Comparison of ENCODE assay signal across 28 mouse cellular contexts in the genomic region with DNA sequence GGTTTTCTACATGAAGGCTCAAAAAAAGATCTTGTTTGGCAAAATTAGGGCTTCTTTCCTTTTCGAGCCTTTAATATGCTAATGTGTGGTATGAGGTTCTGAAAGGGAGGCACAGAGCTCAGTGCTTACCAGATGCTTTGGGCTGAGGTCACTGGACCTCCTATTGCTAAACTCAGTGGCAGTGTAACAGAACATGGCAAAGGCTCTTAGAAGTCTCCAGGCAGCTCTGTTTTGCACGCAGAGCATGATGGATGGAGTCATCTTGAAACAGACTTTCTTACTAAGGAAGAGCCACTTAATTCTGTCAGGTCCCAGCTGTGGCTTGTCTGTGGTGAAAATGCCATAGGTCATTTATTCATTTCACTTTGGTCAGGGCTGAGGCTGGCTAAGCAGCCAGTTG. TPM values are rescaled to one million over a fixed set of nuclear protein-coding genes. Genes with fewer than 3 reads are reported as not detected.
DNase-seq lines count a peak whose midpoint lies in the region; ATAC-seq and TF ChIP-seq lines count a peak whose summit lies in the region.
"Had no signal": no experiment of that assay in that cellular context is flagged by ENCODE, and none has a peak within 500 bp of the region (broad histone marks: within the 10 kb centered on the region; RNA-seq: fewer than 3 reads in every experiment).

No protein-coding gene starts in this region.

- TF ChIP-seq POLR2A in CH12.LX (IDR thresholded peaks at IDR 0.05; ENCODE audit: low read depth, low read length) = no peak

- no peak overlapping the region for H3K27ac ChIP-seq in heart, embryonic 11.5 days (ENCODE audit: low read depth, low read length)
- no peak overlapping the region for H3K27ac ChIP-seq in CH12.LX (ENCODE audit: insufficient read depth, low read depth)
- peak overlapping the region; percentile 83 for H3K27ac ChIP-seq in ES-E14 (ENCODE audit: insufficient read depth, low read depth, low read length, poor library complexity, severe bottlenecking)
- H3K27ac ChIP-seq in embryonic facial prominence, embryonic 15.5 days (replicated peaks) = no peak overlapping the region
- H3K27ac ChIP-seq: heart, embryonic 10.5 days; hindbrain, embryonic 15.5 days; kidney, embryonic 15.5 days; limb, embryonic 10.5 days; limb, embryonic 15.5 days; liver, embryonic 15.5 days; macrophage; midbrain, embryonic 15.5 days had no signal

- H3K9ac ChIP-seq in heart, embryonic 11.5 days (ENCODE audit: low read depth, low read length) = no peak overlapping the region
- H3K9ac ChIP-seq in CH12.LX (ENCODE audit: insufficient read depth, low read depth) = no peak overlapping the region
- H3K9ac ChIP-seq in ES-E14 (ENCODE audit: insufficient read depth, low read depth, low read length, poor library complexity, severe bottlenecking) = no peak overlapping the region
- H3K9ac ChIP-seq in embryonic facial prominence, embryonic 15.5 days = no peak overlapping the region
- H3K9ac ChIP-seq: hindbrain, embryonic 15.5 days; kidney, embryonic 15.5 days; limb, embryonic 15.5 days; liver, embryonic 15.5 days; midbrain, embryonic 15.5 days had no signal

- no peak overlapping the region for H3K4me2 ChIP-seq in heart, embryonic 11.5 days
- H3K4me2 ChIP-seq in CH12.LX (ENCODE audit: insufficient read depth, low read depth, poor library complexity, severe bottlenecking) = peak overlapping the region; percentile 3; the same call in 1 of the 2 replicates
- H3K4me2 ChIP-seq in embryonic facial prominence, embryonic 15.5 days (replicated peaks) = no peak overlapping the region
- H3K4me2 ChIP-seq: hindbrain, embryonic 15.5 days; kidney, embryonic 15.5 days; limb, embryonic 15.5 days; liver, embryonic 15.5 days; midbrain, embryonic 15.5 days had no signal

- dilution Hi-C loops in CH12.LX (cut with MboI; ENCODE audit: extremely low pct_ligation_motif_present, extremely low pct_unique_long_range_greater_than_20kb, low sequenced_read_pairs) = no loop called here

- no peak overlapping the region for H3K4me3 ChIP-seq in heart, embryonic 11.5 days (ENCODE audit: low read depth, low read length)
- no peak overlapping the region for H3K4me3 ChIP-seq in CH12.LX (replicated peaks in 1 of 3; ENCODE audit: low read depth in 2 of 3, low read length in 2 of 3, poor library complexity in 1 of 3)
- no peak overlapping the region for H3K4me3 ChIP-seq in ES-E14 (ENCODE audit: insufficient read depth in 1 of 2, low read depth in 1 of 2, low read length in 2 of 2, poor library complexity in 1 of 2, severe bottlenecking in 1 of 2)
- no peak overlapping the region for H3K4me3 ChIP-seq in embryonic facial prominence, embryonic 15.5 days (replicated peaks)
- H3K4me3 ChIP-seq: heart, embryonic 10.5 days; hindbrain, embryonic 15.5 days; kidney, embryonic 15.5 days; limb, embryonic 10.5 days; limb, embryonic 15.5 days; liver, embryonic 15.5 days; midbrain, embryonic 15.5 days had no signal

- H3K36me3 ChIP-seq in heart, embryonic 11.5 days (ENCODE audit: control insufficient read depth, insufficient read depth, low read length) = no peaks in the 10 kb centered on the region
- H3K36me3 ChIP-seq in CH12.LX (replicated peaks in 1 of 2; ENCODE audit: control insufficient read depth in 1 of 2, insufficient read depth in 1 of 2, low read length in 1 of 2) = no peaks in the 10 kb centered on the region
- no peaks in the 10 kb centered on the region for H3K36me3 ChIP-seq in ES-E14 (ENCODE audit: control insufficient read depth, insufficient read depth, low read length, poor library complexity, severe bottlenecking)
- H3K36me3 ChIP-seq in embryonic facial prominence, embryonic 15.5 days = no peaks in the 10 kb centered on the region
- H3K36me3 ChIP-seq: G1E; heart, embryonic 10.5 days; hindbrain, embryonic 15.5 days; kidney, embryonic 15.5 days; limb, embryonic 10.5 days; limb, embryonic 15.5 days; liver, embryonic 15.5 days; midbrain, embryonic 15.5 days had no signal

- WGBS in heart, embryonic 11.5 days (ENCODE audit: insufficient replicate concordance) = 62% methylated on average over 2 of the region's 2 CpGs
- WGBS in embryonic facial prominence, embryonic 15.5 days = 70% methylated on average over 2 of the region's 2 CpGs

- H3K27me3 ChIP-seq in heart, embryonic 11.5 days (ENCODE audit: control insufficient read depth, insufficient read depth, low read length) = no peaks in the 10 kb centered on the region
- no peaks in the 10 kb centered on the region for H3K27me3 ChIP-seq in CH12.LX (replicated peaks)
- H3K27me3 ChIP-seq in embryonic facial prominence, embryonic 15.5 days = no peaks in the 10 kb centered on the region
- H3K27me3 ChIP-seq: hindbrain, embryonic 15.5 days; kidney, embryonic 15.5 days; limb, embryonic 15.5 days; liver, embryonic 15.5 days had no signal

- peak; percentile 35 for DNase-seq in heart, adult 11 months
- DNase-seq in CH12.LX (ENCODE audit: extremely low read depth) = peak; percentile 77
- no peak for DNase-seq in ES-E14 (ENCODE audit: low read depth, low spot score)
- DNase-seq in testis, postnatal 14 days (ENCODE audit: low spot score) = no peak
- no peak for DNase-seq in kidney, postnatal 25 days
- DNase-seq: adrenal gland, postnatal 25 days; cerebellum, adult 18-20 months; cerebellum, postnatal 14 days; gastrocnemius, postnatal 14 days; heart, postnatal 4 days; kidney, adult 18-20 months; kidney, postnatal 36 days; right cerebral cortex, postnatal 25 days; spleen, adult 18-20 months; thymus, adult 18-20 months; thymus, postnatal 25 days had no signal

- peak; percentile 82 for TF ChIP-seq EP300 in CH12.LX (IDR thresholded peaks at IDR 0.05; ENCODE audit: low read length)

- H3K79me2 ChIP-seq in CH12.LX (replicated peaks; ENCODE audit: control insufficient read depth, extremely low read depth, insufficient read depth, poor library complexity, severe bottlenecking) = no peaks in the 10 kb centered on the region

- no peak for TF ChIP-seq CTCF in CH12.LX (conservative IDR thresholded peaks at IDR 0.05 in 1 of 2, IDR thresholded peaks at IDR 0.05 in 1 of 2; ENCODE audit: low read depth in 2 of 2, low read length in 2 of 2)

- no peak for ATAC-seq in heart, embryonic 11.5 days (replicated peaks; ENCODE audit: insufficient number of reproducible peaks, low FRiP score, low TSS enrichment)
- ATAC-seq in embryonic facial prominence, embryonic 15.5 days (ENCODE audit: insufficient number of reproducible peaks, low FRiP score, low TSS enrichment, low read depth) = peak; percentile 54; the same call in 1 of the 2 replicates
- ATAC-seq: forebrain, embryonic 14.5 days; midbrain, embryonic 15.5 days had no signal

- in situ Hi-C loops in CH12.LX (cut with MboI; ENCODE audit: low pct_ligation_motif_present, low pct_unique_long_range_greater_than_20kb, low sequenced_read_pairs) (loop anchor here (25.0 kb wide), 2 partner anchors 737 to 1087 kb away; no protein-coding TSS in a partner anchor), ES-E14 (cut with MboI; ENCODE audit: low sequenced_read_pairs in 2 of 2, unreplicated experiment in 2 of 2) (loop anchor here in 1 of 2 experiments (25.0 kb wide), 1 partner anchor 337 kb away; no protein-coding TSS in a partner anchor)

- no peak for TF ChIP-seq RAD21 in CH12.LX (IDR thresholded peaks at IDR 0.05; ENCODE audit: low read depth, low read length)

- no peaks in the 10 kb centered on the region for H3K9me3 ChIP-seq in heart, embryonic 11.5 days (replicated peaks; ENCODE audit: control insufficient read depth, low read length)
- H3K9me3 ChIP-seq in CH12.LX (replicated peaks; ENCODE audit: low read length) (peaks cover 5% of the 10 kb centered on the region), ES-E14 (ENCODE audit: control insufficient read depth, insufficient read depth, low read depth, low read length) (no peaks in the 10 kb centered on the region)
- H3K9me3 ChIP-seq in embryonic facial prominence, embryonic 15.5 days (replicated peaks) = no peaks in the 10 kb centered on the region
- H3K9me3 ChIP-seq: heart, embryonic 10.5 days; hindbrain, embryonic 15.5 days; kidney, embryonic 15.5 days; limb, embryonic 10.5 days; limb, embryonic 15.5 days; midbrain, embryonic 15.5 days had no signal

- no peaks in the 10 kb centered on the region for H3K4me1 ChIP-seq in heart, embryonic 11.5 days (ENCODE audit: control insufficient read depth, insufficient read depth, low read length)
- peaks cover 8 to 22% of the 10 kb centered on the region in 2 experiments; a peak in 3 of 4 replicates for H3K4me1 ChIP-seq in CH12.LX (ENCODE audit: control insufficient read depth in 1 of 2, insufficient read depth in 2 of 2)
- peaks cover 13 to 28% of the 10 kb centered on the region in 2 experiments for H3K4me1 ChIP-seq in ES-E14 (ENCODE audit: control insufficient read depth in 2 of 2, insufficient read depth in 2 of 2, low read length in 2 of 2, poor library complexity in 1 of 2)
- peaks cover 1% of the 10 kb centered on the region; the same call in 1 of the 2 replicates for H3K4me1 ChIP-seq in embryonic facial prominence, embryonic 15.5 days
- H3K4me1 ChIP-seq: heart, embryonic 10.5 days; kidney, embryonic 15.5 days; limb, embryonic 10.5 days; limb, embryonic 15.5 days had no signal

TF ChIP-seq in CH12.LX, 34 proteins besides CTCF, POLR2A, EP300 and RAD21 (continues in another document):
- TF ChIP-seq MXI1 (IDR thresholded peaks at IDR 0.05; ENCODE audit: low read depth, low read length) (no peak), GABPA (IDR thresholded peaks at IDR 0.05; ENCODE audit: insufficient replicate concordance, low read depth, low read length) (no peak), NRF1 (IDR thresholded peaks at IDR 0.05; ENCODE audit: low read depth, low read length) (no peak), ZKSCAN1 (IDR thresholded peaks at IDR 0.05; ENCODE audit: borderline replicate concordance, low read depth, low read length) (no peak), E2F4 (IDR thresholded peaks at IDR 0.05; ENCODE audit: insufficient replicate concordance, low read depth, low read length) (no peak), USF1 (IDR thresholded peaks at IDR 0.05; ENCODE audit: low read depth, low read length) (no peak)

TF ChIP-seq in ES-E14, 5 proteins besides CTCF, POLR2A, EP300 and RAD21:
- TF ChIP-seq MAFK (IDR thresholded peaks at IDR 0.05; ENCODE audit: insufficient read depth, low read depth, low read length) (no peak), HCFC1 (IDR thresholded peaks at IDR 0.05; ENCODE audit: borderline replicate concordance, insufficient read depth, low read length) (no peak), ZNF384 (IDR thresholded peaks at IDR 0.05; ENCODE audit: low read depth, low read length) (no peak), ZC3H11A (IDR thresholded peaks at IDR 0.05; ENCODE audit: borderline replicate concordance, low read depth, low read length) (no peak), CHD2 (IDR thresholded peaks at IDR 0.05; ENCODE audit: low read depth, low read length) (no peak)

RNA-seq across cellular contexts. Expression of a gene that starts 11.6 kb away (rescaled TPM):
- polyA plus RNA-seq in heart, embryonic 11.5 days (2014; fragmentation: Nextera tagmentation; extraction: Ambion mirVana) = 13.6 and 14.3 TPM in 2 replicates
- 19.8 and 25.1 TPM in 2 replicates for total RNA-seq in CH12.LX (2012; rRNA removed)
- 27.2 and 28.0 TPM in 2 replicates for total RNA-seq in CH12.LX (2014; rRNA removed)
- polyA plus RNA-seq in CH12.LX (2012; ENCODE audit: insufficient read length, low read depth) = 37.3 and 40.6 TPM in 2 replicates
- 4.6 and 4.9 TPM in 2 replicates for total RNA-seq in ES-E14 (2012; rRNA removed)
- 7.6 and 8.7 TPM in 2 replicates for polyA plus RNA-seq in embryonic facial prominence, embryonic 15.5 days (2015; fragmentation: Nextera tagmentation; extraction: Ambion mirVana)

Comparison
In these comparisons a context has a peak if more than half of its experiments do, and no peak if none do; other contexts are left out.
1. DNase-seq: peak in heart, adult 11 months (single experiment) and CH12.LX (single experiment); none in ES-E14 (single experiment), testis, postnatal 14 days (single experiment) and kidney, postnatal 25 days (0 of 2).